Comparison of ENCODE assay signal across 8 mouse cellular contexts in genomic region chr12:78918227-78919078, GRCm38 (mm10). TPM values are rescaled to one million over a fixed set of nuclear protein-coding genes. Genes with fewer than 3 reads are reported as not detected.
DNase-seq lines count a peak whose midpoint lies in the region; ATAC-seq lines count a peak whose summit lies in the region.

No protein-coding gene starts in this region.

- peak overlapping the region; percentile 27; the same call in 1 of the 2 replicates for H3K4me2 ChIP-seq in hindbrain, embryonic 11.5 days (replicated peaks; ENCODE audit: low read depth, low read length)
- peak overlapping the region; percentile 29; the same call in 1 of the 2 replicates for H3K4me2 ChIP-seq in lung, embryonic 16.5 days (ENCODE audit: low read depth, low read length)

- H3K27ac ChIP-seq in hindbrain, embryonic 11.5 days (ENCODE audit: low read depth, low read length) = no peak overlapping the region
- H3K27ac ChIP-seq in lung, embryonic 16.5 days (ENCODE audit: low read length) = no peak overlapping the region

- peaks cover 3% of the 10 kb centered on the region; the same call in 1 of the 2 replicates for H3K27me3 ChIP-seq in hindbrain, embryonic 11.5 days (ENCODE audit: control insufficient read depth, insufficient read depth, low read length)
- H3K27me3 ChIP-seq in lung, embryonic 16.5 days (ENCODE audit: control insufficient read depth, insufficient read depth, low read depth, low read length) = peaks cover 2% of the 10 kb centered on the region; the same call in 1 of the 2 replicates

- DNase-seq in NIH3T3 (ENCODE audit: low read depth) = peak; percentile 91
- peak; percentile 91 for DNase-seq in cerebellum, adult 9-11 months
- peak; percentile 72 to 92 for DNase-seq in frontal cortex, adult 2 months (ENCODE audit: extremely low spot score in 1 of 2, low spot score in 1 of 2)
- peak; percentile 91 for DNase-seq in hindbrain, embryonic 11.5 days (ENCODE audit: low spot score)
- peak; percentile 73 for DNase-seq in layer of hippocampus, adult 9-11 months
- DNase-seq in ovary, postnatal 10 days (ENCODE audit: low spot score) = peak; percentile 46
- peak; percentile 88 for DNase-seq in thymus, postnatal 0 days (ENCODE audit: low spot score)

- H3K4me3 ChIP-seq in hindbrain, embryonic 11.5 days (ENCODE audit: low read depth, low read length) = no peak overlapping the region
- no peak overlapping the region for H3K4me3 ChIP-seq in lung, embryonic 16.5 days (ENCODE audit: low read length)

- no peaks in the 10 kb centered on the region for H3K36me3 ChIP-seq in hindbrain, embryonic 11.5 days (ENCODE audit: control insufficient read depth, insufficient read depth, low read length)
- H3K36me3 ChIP-seq in lung, embryonic 16.5 days (ENCODE audit: control insufficient read depth, insufficient read depth, low read length) = no peaks in the 10 kb centered on the region

- H3K9ac ChIP-seq in hindbrain, embryonic 11.5 days (ENCODE audit: low read depth, low read length) = no peak overlapping the region
- no peak overlapping the region for H3K9ac ChIP-seq in lung, embryonic 16.5 days (ENCODE audit: low read length)

- 18% methylated on average over 11 of the region's 11 CpGs for WGBS in hindbrain, embryonic 11.5 days
- WGBS in lung, embryonic 16.5 days = 14% methylated on average over 11 of the region's 11 CpGs

- no peaks in the 10 kb centered on the region for H3K9me3 ChIP-seq in hindbrain, embryonic 11.5 days (ENCODE audit: control insufficient read depth, low read length)
- H3K9me3 ChIP-seq in lung, embryonic 16.5 days (ENCODE audit: control insufficient read depth, low read length) = no peaks in the 10 kb centered on the region

- H3K4me1 ChIP-seq in hindbrain, embryonic 11.5 days (replicated peaks; ENCODE audit: control insufficient read depth, insufficient read depth, low read length) = no peaks in the 10 kb centered on the region
- H3K4me1 ChIP-seq in lung, embryonic 16.5 days (replicated peaks; ENCODE audit: control insufficient read depth, insufficient read depth, low read length) = peaks cover 5% of the 10 kb centered on the region

- ATAC-seq in hindbrain, embryonic 11.5 days (ENCODE audit: low FRiP score) = peak; percentile 35; the same call in 1 of the 2 replicates
- ATAC-seq in lung, embryonic 16.5 days (ENCODE audit: low read depth) = peak; percentile 69

RNA-seq across cellular contexts. Expression of gene Plek2, which starts 11.7 kb away (rescaled TPM):
- 0.14 and 0.17 TPM in 2 replicates for polyA plus RNA-seq in frontal cortex, adult 2 months (2012; rRNA removed)
- 2.6 and 3.1 TPM in 2 replicates for polyA plus RNA-seq in hindbrain, embryonic 11.5 days (2014; fragmentation: Nextera tagmentation; extraction: Ambion mirVana)
- polyA plus RNA-seq in lung, embryonic 16.5 days (2015; fragmentation: Nextera tagmentation; extraction: Ambion mirVana) = 7.1 and 7.9 TPM in 2 replicates
- polyA plus RNA-seq in thymus, postnatal 0 days (2015; fragmentation: Nextera tagmentation; extraction: Ambion mirVana) = 2.7 and 3.0 TPM in 2 replicates

RNA-seq across cellular contexts. Expression of gene Eif2s1, which starts 56.8 kb away (rescaled TPM):
- 24.2 and 30.1 TPM in 2 replicates for polyA plus RNA-seq in frontal cortex, adult 2 months (2012; rRNA removed)
- 234 and 258 TPM in 2 replicates for polyA plus RNA-seq in hindbrain, embryonic 11.5 days (2014; fragmentation: Nextera tagmentation; extraction: Ambion mirVana)
- 192 and 198 TPM in 2 replicates for polyA plus RNA-seq in lung, embryonic 16.5 days (2015; fragmentation: Nextera tagmentation; extraction: Ambion mirVana)
- 208 and 236 TPM in 2 replicates for polyA plus RNA-seq in thymus, postnatal 0 days (2015; fragmentation: Nextera tagmentation; extraction: Ambion mirVana)

RNA-seq across cellular contexts. Expression of gene Atp6v1d, which starts 57.0 kb away (rescaled TPM):
- 215 and 242 TPM in 2 replicates for polyA plus RNA-seq in frontal cortex, adult 2 months (2012; rRNA removed)
- 110 and 115 TPM in 2 replicates for polyA plus RNA-seq in hindbrain, embryonic 11.5 days (2014; fragmentation: Nextera tagmentation; extraction: Ambion mirVana)
- polyA plus RNA-seq in lung, embryonic 16.5 days (2015; fragmentation: Nextera tagmentation; extraction: Ambion mirVana) = 56.6 and 59.9 TPM in 2 replicates
- polyA plus RNA-seq in thymus, postnatal 0 days (2015; fragmentation: Nextera tagmentation; extraction: Ambion mirVana) = 108 and 112 TPM in 2 replicates
